Mouse (Mus musculus) limb, embryonic 12.5 days (tissue): ENCODE measurements around the gene Crot. TPM values are rescaled to one million over a fixed set of nuclear protein-coding genes. Genes with fewer than 3 reads are reported as not detected.
"Not testable (repeated sequence)": the region's sequence is repeated elsewhere in the genome, so short reads cannot be mapped to it uniquely, and the experiment has no call there.

ENCODE experiments used
- ATAC-seq: fragments of 200-750 bp; cut with Nextera tagmentation; 2 replicates; pipeline ENCODE4 v1.8.0; 2017; ENCODE audit warnings: low read depth, moderate TSS enrichment; ENCODE audit not compliant: insufficient number of reproducible peaks, insufficient read depth, low FRiP score, low TSS enrichment
- H3K27ac ChIP-seq: fragments of 300-500 bp; sonication (generic); 2 replicates; pipeline ENCODE4 v1.5.1; 2016; ENCODE audit warnings: mild to moderate bottlenecking, moderate library complexity
- H3K27me3 ChIP-seq: fragments of 300-500 bp; sonication (generic); 2 replicates; pipeline ENCODE4 v1.6.1; 2016; ENCODE audit warnings: mild to moderate bottlenecking, moderate library complexity
- H3K36me3 ChIP-seq: fragments of 300-500 bp; sonication (generic); 2 replicates; pipeline ENCODE4 v1.6.1; 2016; ENCODE audit warnings: mild to moderate bottlenecking, moderate library complexity
- H3K4me1 ChIP-seq: fragments of 300-500 bp; sonication (generic); replicated peaks from 2 replicates; pipeline ENCODE4 v1.6.1; 2016
- H3K4me2 ChIP-seq: fragments of 300-500 bp; sonication (generic); 2 replicates; pipeline ENCODE4 v1.6.1; 2016; ENCODE audit warnings: mild to moderate bottlenecking, moderate library complexity
- H3K4me3 ChIP-seq: fragments of 300-500 bp; sonication (generic); replicated peaks from 2 replicates; pipeline ENCODE4 v1.5.1; 2016; ENCODE audit warnings: mild to moderate bottlenecking
- H3K9ac ChIP-seq: fragments of 300-500 bp; sonication (generic); replicated peaks from 2 replicates; pipeline ENCODE4 v1.6.1; 2016; ENCODE audit warnings: mild to moderate bottlenecking, moderate library complexity
- H3K9me3 ChIP-seq: fragments of 300-500 bp; sonication (generic); 2 replicates; pipeline ENCODE4 v1.6.1; 2016; ENCODE audit warnings: mild to moderate bottlenecking, moderate library complexity
- WGBS: fragments of 180-500 bp; shearing (Covaris S2); methylation state at CpG from one replicate; pipeline ENCODE4 v1.1.7; 2016; 5-methylcytosine and 5-hydroxymethylcytosine counted together
- polyA plus RNA-seq: library from polyadenylated mRNA; unstranded; fragments of >200 nt; fragmentation: Nextera tagmentation; extraction: Ambion mirVana; gene quantifications from 2 replicates; pipeline ENCODE4 v1.2.1, GENCODE M21; 2016

The Crot gene
- polyA plus RNA-seq, 1 experiment from 2014 or later, result 49.9 TPM

DNA sequence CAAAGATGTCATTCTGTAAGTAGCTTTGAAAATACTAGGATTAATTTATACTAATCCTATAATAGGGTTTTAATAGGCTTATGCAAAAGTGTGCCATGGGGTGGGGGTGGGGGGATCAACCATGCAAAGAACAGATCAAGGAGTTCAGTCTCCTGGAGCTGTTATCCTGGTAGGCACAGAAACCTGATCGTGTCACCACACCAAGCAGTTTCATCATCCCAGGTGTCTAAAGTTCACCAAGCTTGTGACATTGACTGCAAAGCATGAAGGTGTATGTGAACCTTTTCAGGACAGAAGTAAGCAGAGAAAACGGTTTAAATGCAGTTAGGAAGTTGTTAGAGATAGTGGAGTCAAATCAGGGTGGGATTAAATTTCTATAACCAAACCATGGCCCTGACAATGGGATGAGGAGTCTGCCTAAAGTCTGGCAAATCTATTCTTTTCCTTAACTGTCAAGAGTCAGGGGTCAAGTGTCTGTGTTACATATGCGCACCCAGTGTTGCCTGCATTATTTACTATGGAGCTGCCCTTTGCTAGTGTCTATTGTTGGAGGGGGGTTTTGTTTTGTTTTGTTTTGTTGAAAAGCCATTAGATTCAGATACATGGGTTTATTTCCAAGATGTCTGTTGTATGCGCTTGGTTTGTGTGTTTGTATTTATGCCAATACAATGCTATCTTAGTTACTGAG lies 49.6 kb downstream of the Crot start:
- Histone ChIP-seq H3K4me3 (no peak overlapping the region), H3K9me3 (no peaks in the 10 kb centered on the region), H3K4me2 (no peak overlapping the region), H3K36me3 (no peaks in the 10 kb centered on the region), H3K27ac (no peak overlapping the region), H3K27me3 (no peaks in the 10 kb centered on the region), H3K4me1 (no peaks in the 10 kb centered on the region), H3K9ac (no peak overlapping the region)
- ATAC-seq, result no peak
- 81% methylated on average over 4 of the region's 4 CpGs for WGBS

- 64% methylated on average over 3 of the region's 3 CpGs for WGBS
- Histone ChIP-seq H3K27ac (no peak overlapping the region), H3K27me3 (no peaks in the 10 kb centered on the region), H3K4me2 (no peak overlapping the region), H3K4me3 (no peak overlapping the region), H3K9me3 (no peaks in the 10 kb centered on the region), H3K9ac (no peak overlapping the region), H3K36me3 (no peaks in the 10 kb centered on the region), H3K4me1 (no peaks in the 10 kb centered on the region)
- no peak for ATAC-seq
Observed at GRCm38 (mm10) chr5:8943836-8944235, 53.3 kb downstream of the Crot start.

GRCm38 (mm10) chr5:8941266-8941665 lies 55.9 kb downstream of the Crot start:
- WGBS, result no CpG with 5 or more reads among the region's 1 CpGs
- H3K36me3 ChIP-seq, H3K4me3 ChIP-seq: not testable (repeated sequence)

DNA sequence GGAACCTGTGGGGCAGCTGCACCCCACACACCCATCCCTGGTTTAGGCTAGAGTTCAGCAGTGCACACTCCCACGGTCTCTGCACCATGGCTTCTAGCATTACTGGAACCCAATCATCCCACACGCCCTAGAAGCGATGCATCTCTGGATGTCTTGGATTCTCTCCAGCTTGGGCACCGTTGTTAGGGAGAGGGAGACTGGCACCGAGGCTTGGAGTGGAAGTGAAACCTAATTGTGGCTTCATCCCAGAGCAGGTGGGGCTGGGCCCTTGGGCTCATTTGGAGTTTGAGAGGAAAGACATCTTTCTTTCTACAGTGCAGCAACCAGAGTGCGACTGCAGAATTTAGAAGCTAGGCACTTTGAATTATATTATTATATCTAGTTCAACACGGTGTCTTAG lies 59.2 kb downstream of the Crot start:
- Histone ChIP-seq H3K9ac (no peak overlapping the region), H3K27me3 (no peaks in the 10 kb centered on the region), H3K9me3 (no peaks in the 10 kb centered on the region), H3K4me3 (no peak overlapping the region), H3K27ac (no peak overlapping the region), H3K4me1 (no peaks in the 10 kb centered on the region), H3K4me2 (no peak overlapping the region), H3K36me3 (no peaks in the 10 kb centered on the region)
- ATAC-seq, result no peak
- 89% methylated on average over 7 of the region's 7 CpGs for WGBS

More at GRCm38 (mm10) chr5:8941266-8941665, 55.9 kb downstream of the Crot start:
- H3K27ac ChIP-seq, H3K4me1 ChIP-seq, H3K27me3 ChIP-seq, H3K9me3 ChIP-seq, H3K9ac ChIP-seq, H3K4me2 ChIP-seq, ATAC-seq: not testable (repeated sequence)

DNA sequence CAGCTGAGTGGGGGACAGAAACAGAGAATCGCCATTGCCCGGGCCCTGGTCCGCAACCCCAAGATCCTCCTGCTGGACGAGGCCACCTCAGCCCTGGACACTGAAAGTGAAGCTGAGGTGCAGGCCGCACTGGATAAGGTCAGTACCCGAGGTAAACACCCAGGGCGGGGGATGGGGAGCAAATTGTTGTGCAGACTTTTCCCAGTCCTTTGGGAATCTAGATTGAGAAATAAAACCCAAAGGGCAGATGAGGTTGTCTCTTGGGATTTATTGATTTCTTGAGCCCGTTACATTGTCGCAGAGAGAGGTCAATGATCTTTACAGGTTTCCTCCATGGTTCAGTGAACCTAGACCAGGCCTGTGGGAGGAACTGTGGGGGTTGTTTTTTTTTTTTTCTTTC lies 68.7 kb downstream of the Crot start:
- Histone ChIP-seq H3K27ac (no peak overlapping the region), H3K36me3 (no peaks in the 10 kb centered on the region), H3K9ac (no peak overlapping the region), H3K4me1 (no peaks in the 10 kb centered on the region), H3K9me3 (peaks cover 7% of the 10 kb centered on the region; the same call in 1 of the 2 replicates), H3K27me3 (no peaks in the 10 kb centered on the region), H3K4me2 (no peak overlapping the region), H3K4me3 (no peak overlapping the region)
- WGBS, result 81% methylated on average over 9 of the region's 9 CpGs
- no peak for ATAC-seq

- Histone ChIP-seq H3K9me3 (no peaks in the 10 kb centered on the region), H3K9ac (no peak overlapping the region), H3K27me3 (no peaks in the 10 kb centered on the region), H3K27ac (no peak overlapping the region), H3K4me1 (no peaks in the 10 kb centered on the region), H3K36me3 (no peaks in the 10 kb centered on the region), H3K4me2 (no peak overlapping the region), H3K4me3 (no peak overlapping the region)
- 56% methylated on average over 6 of the region's 6 CpGs for WGBS
- no peak for ATAC-seq
Observed at GRCm38 (mm10) chr5:8917069-8917468, 80.1 kb downstream of the Crot start.

GRCm38 (mm10) chr5:8916400-8916799 lies 80.7 kb downstream of the Crot start:
- H3K27ac ChIP-seq, result no peak overlapping the region
- H3K4me2 ChIP-seq, result no peak overlapping the region
- no peaks in the 10 kb centered on the region for H3K36me3 ChIP-seq
- ATAC-seq, result no peak
- no peaks in the 10 kb centered on the region for H3K9me3 ChIP-seq
- H3K4me3 ChIP-seq, result no peak overlapping the region
- no peak overlapping the region for H3K9ac ChIP-seq
- H3K27me3 ChIP-seq, result no peaks in the 10 kb centered on the region
- H3K4me1 ChIP-seq, result no peaks in the 10 kb centered on the region
- WGBS, result 85% methylated on average over 2 of the region's 2 CpGs

Other genes with a start within 250 kb of the Crot start
- gene Abcb1b, start 199.2 kb downstream of the Crot start, polyA plus RNA-seq, result 1.8 and 3.0 TPM in 2 replicates
- 0.60 and 0.83 TPM in 2 replicates for gene Abcb4, start 103.6 kb downstream of the Crot start, polyA plus RNA-seq
- 28.1 and 30.4 TPM in 2 replicates for gene Tmem243, start 103.3 kb upstream of the Crot start, polyA plus RNA-seq
- gene Dmtf1, start 164.5 kb upstream of the Crot start, polyA plus RNA-seq, result 64.4 and 66.9 TPM in 2 replicates